Mouse (Mus musculus) hematopoietic stem cell, adult 5-6 weeks (primary cell): ENCODE measurements around the gene Rabgap1. TPM values are rescaled to one million over a fixed set of nuclear protein-coding genes. Genes with fewer than 3 reads are reported as not detected.

Source experiments
- ATAC-seq, 2 experiments: fragments of 125-278 bp in 1 of 2; replicated peaks in 1 of 2; 2 replicates each; pipeline ENCODE4 v1.8.0; 2016 to 2017; ENCODE audit warnings: inconsistent platforms in 2 of 2, mild to moderate bottlenecking in 2 of 2, moderate number of reproducible peaks in 2 of 2, low read depth in 1 of 2, moderate TSS enrichment in 1 of 2; ENCODE audit not compliant: low FRiP score in 2 of 2, poor library complexity in 2 of 2, severe bottlenecking in 2 of 2, insufficient read depth in 1 of 2, low TSS enrichment in 1 of 2
- total RNA-seq: library from RNA; stranded (forward); fragments of 172-1452, 232-1000 nt; gene quantifications from 2 replicates; pipeline ENCODE4 v1.2.3, GENCODE M21; 2017

Gene Rabgap1
- 58.7 and 83.3 TPM in 2 replicates for total RNA-seq

- peak; percentile 100 for ATAC-seq
Measured at GRCm38 (mm10) chr2:37442611-37443591, at the start of gene Rabgap1, which contains the start of the genes Zbtb26 and Zbtb6. Gene Rabgap1 (plus strand): TSS chr2:37443279. Gene Zbtb26 (minus strand): TSS chr2:37443135. Gene Zbtb6 (minus strand): TSS chr2:37443171.

GRCm38 (mm10) chr2:37395539-37395938 is 47.5 kb upstream of the Rabgap1 start:
- ATAC-seq: no peak; a peak in 1 of 4 replicates

DNA sequence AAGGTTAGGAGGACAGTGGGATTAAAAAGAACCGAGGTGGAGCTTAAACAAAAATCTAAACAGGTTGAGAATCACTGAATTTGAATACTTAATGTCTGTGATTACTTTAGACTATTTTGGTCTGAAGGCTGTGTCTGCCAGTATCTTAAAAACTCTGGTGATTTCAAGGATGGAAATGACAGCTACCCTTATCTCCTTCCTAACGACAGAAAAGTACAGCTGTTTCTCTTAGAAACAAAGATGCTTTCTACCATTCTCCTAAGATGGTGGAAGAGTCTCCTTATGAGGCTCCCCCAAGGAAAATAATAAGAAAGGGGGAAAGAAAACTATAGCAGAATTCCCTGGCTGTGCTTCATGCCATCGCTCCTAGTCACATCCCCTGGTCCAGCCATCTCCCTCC is 21.2 kb upstream of the Rabgap1 start:
- ATAC-seq: no peak

DNA sequence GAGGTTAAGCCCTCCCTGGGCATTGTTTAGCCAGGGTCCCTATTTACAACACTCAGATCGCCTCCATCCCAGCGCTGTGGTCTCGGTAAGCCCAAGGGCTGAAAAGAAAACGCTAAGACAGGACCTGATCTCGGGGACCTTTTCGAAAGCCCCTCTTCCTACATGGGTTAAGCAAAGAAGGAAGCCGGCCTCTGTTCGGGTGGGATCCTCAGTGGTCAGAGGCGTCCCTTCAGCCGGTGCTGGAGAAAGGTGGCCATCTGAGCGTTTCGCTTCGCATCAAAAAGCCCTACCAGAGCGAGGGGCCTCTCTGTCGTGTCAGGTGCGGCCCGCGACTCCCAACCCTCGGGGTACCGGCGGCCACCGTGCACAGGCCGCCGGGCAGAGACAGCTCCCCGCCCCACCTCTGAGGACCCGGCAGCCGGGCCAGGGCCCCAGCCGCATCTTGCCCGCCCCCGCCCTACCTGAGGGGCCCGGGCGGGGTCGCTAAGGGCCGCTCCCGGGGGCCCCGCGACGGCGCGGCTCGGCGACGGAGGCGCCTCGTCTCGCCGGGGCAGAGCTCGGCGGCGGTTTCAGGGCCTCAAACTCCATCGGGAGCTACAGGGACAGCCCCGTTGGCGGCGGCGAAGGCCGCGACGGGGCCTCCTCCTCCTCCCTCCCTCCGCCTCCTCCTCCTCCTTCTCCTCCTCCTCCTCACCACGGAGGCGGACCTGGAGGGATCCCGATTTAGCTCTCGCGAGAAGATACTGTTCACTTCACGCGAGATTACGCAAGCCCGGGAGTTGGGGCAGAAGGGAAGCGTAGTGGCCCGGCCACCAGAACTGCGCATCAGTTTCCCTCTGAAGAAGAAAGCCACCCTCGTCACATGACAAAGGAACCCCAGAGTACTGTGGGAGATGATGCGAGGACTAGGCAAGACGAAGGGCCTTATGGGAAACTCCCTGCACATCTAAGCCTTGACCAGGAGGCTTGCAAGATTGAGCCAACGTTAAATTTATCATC is 20.5 kb upstream of the Rabgap1 start, which contains the start of gene Rc3h2:
Rc3h2 (minus strand) TSS at position 598 of the 999 bp plus-strand sequence.
- peak; percentile 99 for ATAC-seq

DNA sequence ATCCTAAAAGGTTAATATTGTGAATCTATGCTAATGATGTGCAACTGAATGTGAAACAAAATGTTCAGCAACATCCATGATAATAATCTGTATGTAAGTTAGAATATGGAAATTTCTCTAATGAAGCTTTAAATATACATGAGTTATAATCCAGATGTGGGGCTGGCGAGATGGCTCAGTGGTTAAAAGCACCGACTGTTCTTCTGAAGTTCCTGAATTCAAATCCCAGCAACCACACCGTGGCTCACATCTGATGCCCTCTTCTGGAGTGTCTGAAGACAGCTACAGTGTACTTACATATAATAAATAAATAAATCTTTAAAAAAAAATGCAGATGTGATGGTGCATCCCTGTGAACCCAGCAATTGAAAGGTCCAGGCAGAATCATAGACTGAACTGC is 19.4 kb upstream of the Rabgap1 start:
- ATAC-seq: no peak

DNA sequence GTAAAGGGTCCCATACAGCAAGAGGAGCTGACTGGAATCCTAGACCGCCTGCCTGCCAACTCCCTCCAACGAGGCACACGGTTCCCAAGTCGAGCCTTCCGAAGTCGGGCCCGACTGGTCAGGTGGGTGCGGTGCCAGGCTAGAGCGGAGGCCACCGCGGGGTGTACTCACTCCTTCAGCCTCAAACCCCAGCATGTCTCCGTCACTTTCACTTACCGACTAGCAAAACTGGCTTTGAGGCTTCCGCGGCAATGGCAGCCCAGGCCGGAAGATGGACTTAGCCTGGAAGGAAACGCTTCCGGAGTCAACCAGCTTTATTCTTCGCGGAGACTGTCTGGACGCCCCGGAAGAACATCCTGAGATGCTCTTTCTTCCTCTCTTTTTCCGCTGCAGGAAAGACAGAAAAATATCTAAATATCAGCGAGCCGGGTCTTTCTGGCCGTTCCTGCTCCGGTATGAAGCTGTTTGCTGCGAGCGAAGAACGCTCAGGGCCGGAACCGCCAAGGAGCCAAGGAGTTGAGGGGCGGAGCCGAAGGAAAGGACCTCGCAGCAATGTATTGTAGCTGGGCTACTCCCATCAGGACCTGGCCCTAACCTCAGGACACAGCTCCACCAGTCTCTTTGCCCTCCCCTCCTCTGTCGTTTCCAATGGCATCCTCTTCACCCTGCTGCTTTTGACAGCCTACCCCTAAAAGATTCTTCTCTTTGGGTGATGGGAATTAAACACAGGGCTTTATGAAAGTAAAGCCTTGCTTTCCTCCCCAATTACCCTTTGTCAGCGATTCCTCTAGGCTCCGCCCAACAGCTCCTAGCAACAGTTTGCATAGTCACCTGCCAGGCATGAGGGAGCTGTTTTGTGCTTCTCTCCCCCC is 12.2 kb upstream of the Rabgap1 start:
- ATAC-seq: peak; percentile 95 to 96

- ATAC-seq: no peak
Measured at GRCm38 (mm10) chr2:37431609-37432008, 11.5 kb upstream of the Rabgap1 start.

GRCm38 (mm10) chr2:37451667-37452375 is 8.7 kb downstream of the Rabgap1 start:
- ATAC-seq: peak; percentile 98 to 99

DNA sequence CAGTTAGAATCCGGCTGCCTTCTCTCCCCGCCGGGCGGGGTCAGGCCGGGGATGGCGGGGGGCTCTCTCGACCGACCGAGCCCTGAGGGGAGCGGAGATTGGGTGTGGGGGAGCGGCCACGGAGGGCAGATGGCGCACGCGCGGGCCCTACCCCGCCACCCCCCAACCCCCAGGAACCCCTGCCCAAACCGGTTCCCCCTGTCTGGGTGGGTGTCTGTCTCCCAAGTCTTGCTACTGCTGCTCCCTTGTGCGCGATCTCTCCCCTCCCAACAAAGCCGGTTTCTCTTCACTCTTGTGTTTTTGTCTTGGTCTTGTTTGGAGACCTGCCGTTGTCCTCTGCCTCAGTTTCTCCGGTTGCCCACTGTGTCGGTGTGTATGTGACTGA is 9.3 kb downstream of the Rabgap1 start:
- no peak; a peak in 1 of 4 replicates for ATAC-seq

- no peak for ATAC-seq
Measured at GRCm38 (mm10) chr2:37460707-37461106, 17.6 kb downstream of the Rabgap1 start.

DNA sequence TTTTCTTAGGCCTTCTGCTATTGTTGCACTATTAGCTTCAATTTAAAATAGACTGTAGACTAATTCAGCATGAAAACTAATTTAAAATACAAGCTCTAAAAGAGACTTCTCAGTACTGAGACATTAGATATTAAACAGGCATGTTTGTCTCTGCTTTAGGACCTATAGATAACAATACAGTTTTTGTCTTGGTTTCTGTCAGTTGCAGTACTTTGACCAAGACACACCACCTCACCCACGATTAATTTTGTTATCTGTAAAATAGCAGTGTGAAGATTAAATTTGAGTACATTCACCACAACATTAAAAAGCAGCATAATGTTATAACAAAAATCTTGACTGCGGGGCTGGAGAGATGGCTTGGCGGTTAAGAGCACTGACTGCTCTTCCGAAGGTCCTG is 23.2 kb downstream of the Rabgap1 start:
- ATAC-seq: no peak

GRCm38 (mm10) chr2:37479559-37479958 is 36.5 kb downstream of the Rabgap1 start:
- no peak for ATAC-seq

GRCm38 (mm10) chr2:37480039-37480438 is 37.0 kb downstream of the Rabgap1 start:
- no peak for ATAC-seq

DNA sequence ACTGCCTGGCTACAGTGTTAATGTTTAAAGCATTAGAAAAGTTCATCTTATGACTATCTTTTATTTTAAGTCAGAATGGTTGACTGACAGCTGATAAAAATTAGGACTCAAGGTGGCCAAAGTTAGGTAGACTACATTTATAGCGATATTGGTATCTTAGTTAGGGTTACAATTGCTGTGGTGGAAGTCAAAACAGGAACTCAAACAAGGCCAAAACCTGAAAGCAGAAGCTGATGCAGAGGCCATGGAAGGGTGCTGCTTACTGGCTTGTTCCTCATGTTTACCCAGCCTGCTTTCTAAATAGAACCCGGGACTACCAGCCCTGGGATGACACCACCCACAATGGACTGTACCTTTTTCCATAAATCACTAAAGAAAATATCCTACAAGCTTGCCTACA is 41.1 kb downstream of the Rabgap1 start:
- ATAC-seq: no peak

GRCm38 (mm10) chr2:37485370-37485769 is 42.3 kb downstream of the Rabgap1 start:
- no peak for ATAC-seq

- no peak for ATAC-seq
Measured at GRCm38 (mm10) chr2:37486408-37486807, 43.3 kb downstream of the Rabgap1 start.
